Mouse (Mus musculus) hindbrain, embryonic 14.5 days (tissue): Measurements from ENCODE around the gene Kcnn3. TPM values are rescaled to one million over a fixed set of nuclear protein-coding genes. Genes with fewer than 3 reads are reported as not detected.
A peak's percentile ranks its signal among the peaks of the same experiment; 100 is the strongest.

Experiments
- ATAC-seq: fragments of 200-750 bp; cut with Nextera tagmentation; 2 replicates; pipeline ENCODE4 v1.8.0; 2017; ENCODE audit warnings: moderate number of reproducible peaks, mild to moderate bottlenecking, moderate TSS enrichment, moderate library complexity; ENCODE audit not compliant: low FRiP score
- DNase-seq: peaks from one replicate; pipeline ENCODE4 v3.0.0-alpha.2; 2015; ENCODE audit warnings: low spot score
- H3K27ac ChIP-seq: fragments of 300-500 bp; sonication (generic); 2 replicates; pipeline ENCODE4 v1.5.1; 2014; ENCODE audit warnings: mild to moderate bottlenecking, moderate library complexity
- H3K27me3 ChIP-seq: fragments of 300-500 bp; sonication (generic); 2 replicates; pipeline ENCODE4 v1.6.1; 2014; ENCODE audit warnings: mild to moderate bottlenecking, low read length, mixed read lengths; ENCODE audit not compliant: control insufficient read depth, insufficient read depth
- H3K36me3 ChIP-seq: fragments of 300-500 bp; sonication (generic); replicated peaks from 2 replicates; pipeline ENCODE4 v1.6.1; 2014; ENCODE audit not compliant: control insufficient read depth, insufficient read depth
- H3K4me1 ChIP-seq: fragments of 300-500 bp; sonication (generic); replicated peaks from 2 replicates; pipeline ENCODE4 v1.6.1; 2014; ENCODE audit warnings: antibody characterized with exemption, low read length, mixed read lengths; ENCODE audit not compliant: control insufficient read depth, insufficient read depth
- H3K4me2 ChIP-seq: fragments of 300-500 bp; sonication (generic); replicated peaks from 2 replicates; pipeline ENCODE4 v1.6.1; 2014; ENCODE audit warnings: mild to moderate bottlenecking, moderate library complexity
- H3K4me3 ChIP-seq: fragments of 300-500 bp; sonication (generic); replicated peaks from 2 replicates; pipeline ENCODE4 v1.5.1; 2014; ENCODE audit warnings: mild to moderate bottlenecking, low read length
- H3K9ac ChIP-seq: fragments of 300-500 bp; sonication (generic); 2 replicates; pipeline ENCODE4 v1.6.1; 2014
- H3K9me3 ChIP-seq: fragments of 300-500 bp; sonication (generic); 2 replicates; pipeline ENCODE4 v1.6.1; 2016; ENCODE audit warnings: low read length; ENCODE audit not compliant: control insufficient read depth
- WGBS: fragments of 180-500 bp; shearing (Covaris S2); extraction: QIAGEN DNeasy Blood & Tissue Kit; methylation state at CpG from one replicate; pipeline ENCODE4 v1.1.7; 2014; 5-methylcytosine and 5-hydroxymethylcytosine counted together
- polyA plus RNA-seq: library from polyadenylated mRNA; unstranded; fragments of >200 nt; fragmentation: Nextera tagmentation; extraction: Ambion mirVana; gene quantifications from 2 replicates; pipeline ENCODE4 v1.2.1, GENCODE M21; 2014

Kcnn3 gene
- polyA plus RNA-seq, 1 experiment from 2014 or later, result 7.3 TPM

DNA sequence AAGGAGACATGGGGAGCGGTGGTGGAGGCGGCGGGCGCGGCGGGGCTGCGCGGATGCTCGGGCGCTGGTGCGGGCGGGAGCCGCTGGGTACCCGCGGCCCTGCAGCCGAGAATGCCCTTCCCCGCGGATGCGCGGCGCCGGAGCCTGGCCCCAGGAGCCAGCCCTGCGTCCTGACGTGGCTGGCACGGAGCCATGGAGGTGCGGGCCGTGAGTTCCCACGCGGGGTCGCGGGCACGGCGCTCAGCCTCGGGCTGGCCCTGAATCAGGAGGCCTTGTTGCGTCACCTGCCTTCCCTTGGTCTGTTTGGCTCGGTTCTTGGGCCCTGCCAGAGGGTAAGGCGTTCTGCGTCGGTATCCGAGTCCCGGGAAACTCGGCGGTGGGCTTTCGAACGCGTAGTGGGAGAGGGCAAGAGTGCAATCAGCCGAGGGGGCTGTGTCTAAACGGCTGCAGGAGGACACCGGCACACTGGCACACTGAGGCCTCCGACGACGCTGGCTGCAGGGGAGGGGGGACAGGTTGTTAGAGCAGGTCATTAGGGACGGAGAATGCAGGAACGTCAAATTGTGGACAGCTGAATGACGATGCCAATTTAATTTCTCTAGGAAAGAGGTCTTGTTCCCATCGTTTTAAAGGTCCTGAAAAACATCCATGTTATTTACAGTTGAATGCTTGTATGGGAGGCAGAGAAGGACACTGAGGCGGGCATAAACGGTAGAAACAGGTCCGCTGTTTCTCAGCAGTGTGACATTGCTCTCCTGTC is 195.4 kb downstream of the Kcnn3 start:
- peak overlapping the region; percentile 90 for H3K4me3 ChIP-seq
- ATAC-seq, result peak; percentile 77
- H3K36me3 ChIP-seq, result no peaks in the 10 kb centered on the region
- H3K4me1 ChIP-seq, result peaks cover 12% of the 10 kb centered on the region
- H3K27me3 ChIP-seq, result no peaks in the 10 kb centered on the region
- H3K27ac ChIP-seq, result peak overlapping the region; percentile 91
- 2% methylated on average over 59 of the region's 59 CpGs for WGBS
- peak overlapping the region; percentile 79 for H3K4me2 ChIP-seq
- no peaks in the 10 kb centered on the region for H3K9me3 ChIP-seq
- peak overlapping the region; percentile 89 for H3K9ac ChIP-seq
- DNase-seq, result peak; percentile 48

DNA sequence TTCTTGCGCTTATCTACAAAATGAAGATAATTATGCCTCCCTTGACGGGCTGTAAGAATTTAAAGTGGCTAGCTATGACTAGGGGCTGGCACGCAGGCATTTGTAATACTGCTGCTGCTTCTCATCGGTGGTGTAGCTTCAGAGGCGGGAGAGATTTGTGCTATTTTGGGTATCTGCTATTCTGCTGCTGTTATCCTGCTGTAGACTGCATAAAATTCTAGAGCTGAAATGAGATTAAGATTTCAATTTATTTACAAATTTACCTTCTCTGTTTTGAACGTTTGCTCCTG is 195.9 kb downstream of the Kcnn3 start:
- peak overlapping the region; percentile 89 for H3K9ac ChIP-seq
- peak overlapping the region; percentile 90 for H3K4me3 ChIP-seq
- no peaks in the 10 kb centered on the region for H3K9me3 ChIP-seq
- H3K4me1 ChIP-seq, result peaks cover 12% of the 10 kb centered on the region
- DNase-seq (no peak), ATAC-seq (no peak)
- H3K27me3 ChIP-seq, result no peaks in the 10 kb centered on the region
- no peaks in the 10 kb centered on the region for H3K36me3 ChIP-seq
- 47% methylated on average over 6 of the region's 6 CpGs for WGBS
- peak overlapping the region; percentile 79 for H3K4me2 ChIP-seq
- peak overlapping the region; percentile 91 for H3K27ac ChIP-seq

DNA sequence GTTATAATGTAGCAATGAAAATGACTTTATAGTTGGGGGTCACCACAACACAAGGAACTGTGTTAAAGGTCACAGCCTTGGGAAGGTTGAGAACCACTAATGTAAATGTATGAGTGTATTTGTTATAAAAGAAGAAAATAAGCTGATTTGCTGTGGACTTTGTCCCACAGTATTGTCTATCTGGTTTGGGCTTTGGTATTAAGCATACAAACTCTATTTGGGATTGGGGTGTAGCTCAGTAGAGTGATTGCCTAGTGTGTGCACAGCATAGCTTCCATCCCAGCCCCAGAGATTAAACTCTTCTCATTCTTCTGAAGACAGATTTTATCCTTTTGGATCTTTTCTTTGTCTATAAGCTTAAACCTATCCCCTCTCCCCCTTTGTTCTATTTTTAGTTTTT is 202.1 kb downstream of the Kcnn3 start:
- no peak overlapping the region for H3K9ac ChIP-seq
- no peaks in the 10 kb centered on the region for H3K36me3 ChIP-seq
- no peak overlapping the region for H3K4me2 ChIP-seq
- H3K4me1 ChIP-seq, result no peaks in the 10 kb centered on the region; the same call in 1 of the 2 replicates
- ATAC-seq (no peak), DNase-seq (no peak)
- H3K9me3 ChIP-seq, result no peaks in the 10 kb centered on the region
- no peak overlapping the region for H3K27ac ChIP-seq
- no peaks in the 10 kb centered on the region for H3K27me3 ChIP-seq
- no peak overlapping the region for H3K4me3 ChIP-seq

DNA sequence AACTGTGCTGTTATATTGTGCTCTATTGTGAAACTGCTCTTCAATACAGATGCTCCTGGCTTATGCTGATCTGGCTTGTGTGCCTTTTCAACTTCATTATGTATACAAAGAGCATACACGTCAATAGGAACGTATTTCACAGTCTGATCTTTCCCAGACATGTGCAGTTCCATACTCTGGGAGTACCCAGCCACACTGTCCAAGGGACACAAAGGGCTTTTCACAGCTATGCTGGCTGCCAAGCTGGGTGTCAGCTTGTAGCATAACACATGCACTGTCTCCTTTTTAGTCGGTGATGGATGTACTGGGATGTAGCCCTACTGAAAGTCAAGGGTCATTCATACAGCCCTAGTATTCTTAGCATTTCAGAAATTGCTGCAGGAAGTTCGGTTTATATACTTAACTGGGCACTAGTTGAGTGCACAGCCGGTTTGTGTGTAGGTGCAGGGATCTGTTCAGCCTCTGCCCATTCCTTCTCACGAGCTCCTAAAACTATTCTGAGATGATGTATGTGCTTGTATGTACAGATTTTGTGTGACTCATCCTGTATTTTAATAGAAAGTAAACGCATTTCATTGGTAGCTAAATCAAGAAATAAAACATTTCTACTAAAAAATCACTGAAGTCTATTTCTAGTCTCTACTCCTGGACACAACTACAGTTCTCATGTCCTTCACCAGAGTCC is 203.6 kb downstream of the Kcnn3 start:
- ATAC-seq, result 0 out of 2 replicates have a peak, but pooled peaks have one; percentile 31
- Histone ChIP-seq H3K9me3 (no peaks in the 10 kb centered on the region), H3K36me3 (no peaks in the 10 kb centered on the region), H3K27ac (no peak overlapping the region), H3K27me3 (no peaks in the 10 kb centered on the region), H3K4me2 (no peak overlapping the region), H3K4me1 (no peaks in the 10 kb centered on the region; the same call in 1 of the 2 replicates), H3K9ac (no peak overlapping the region), H3K4me3 (no peak overlapping the region)
- DNase-seq, result no peak
- WGBS, result 52% methylated on average over 7 of the region's 7 CpGs

Other genes starting within 250 kb of the Kcnn3 start
- 36.0 and 38.8 TPM in 2 replicates for gene Slc50a1, start 249.6 kb upstream of the Kcnn3 start, polyA plus RNA-seq
- 9.4 and 10.8 TPM in 2 replicates for gene Efna1, start 239.0 kb upstream of the Kcnn3 start, polyA plus RNA-seq
- gene Efna3, start 197.2 kb upstream of the Kcnn3 start, polyA plus RNA-seq, result 62.5 and 70.3 TPM in 2 replicates
- 4.4 and 4.9 TPM in 2 replicates for gene Efna4, start 182.1 kb upstream of the Kcnn3 start, polyA plus RNA-seq
- 40.8 and 44.0 TPM in 2 replicates for gene Adam15, start 170.2 kb upstream of the Kcnn3 start, polyA plus RNA-seq
- 0.12 and 0.21 TPM in 2 replicates for gene Dcst2, start 158.2 kb upstream of the Kcnn3 start, polyA plus RNA-seq
- 0.43 and 1.1 TPM in 2 replicates for gene Dcst1, start 154.9 kb upstream of the Kcnn3 start, polyA plus RNA-seq
- 0.46 and 1.1 TPM in 2 replicates for gene Zbtb7b, start 125.4 kb upstream of the Kcnn3 start, polyA plus RNA-seq
- not detected in 2 replicates for gene Lenep, start 117.4 kb upstream of the Kcnn3 start, polyA plus RNA-seq
- gene Flad1, start 108.3 kb upstream of the Kcnn3 start, polyA plus RNA-seq, result 30.8 and 33.4 TPM in 2 replicates
- 94.0 and 99.4 TPM in 2 replicates for gene Cks1b, start 101.8 kb upstream of the Kcnn3 start, polyA plus RNA-seq
- 12.1 and 13.9 TPM in 2 replicates for gene Shc1, start 101.7 kb upstream of the Kcnn3 start, polyA plus RNA-seq
- 47.1 and 50.6 TPM in 2 replicates for gene Pygo2, start 90.0 kb upstream of the Kcnn3 start, polyA plus RNA-seq
- 9.8 and 12.8 TPM in 2 replicates for gene Pbxip1, start 83.5 kb upstream of the Kcnn3 start, polyA plus RNA-seq
- 117 and 121 TPM in 2 replicates for gene Pmvk, start 65.6 kb upstream of the Kcnn3 start, polyA plus RNA-seq
- 31.6 and 35.8 TPM in 2 replicates for gene Adar, start 194.9 kb downstream of the Kcnn3 start, polyA plus RNA-seq
- gene Chrnb2, start 244.5 kb downstream of the Kcnn3 start, polyA plus RNA-seq, result 26.0 and 29.1 TPM in 2 replicates